Mouse (Mus musculus): ENCODE measurements around the gene Susd6. TPM values are rescaled to one million over a fixed set of nuclear protein-coding genes. Genes with fewer than 3 reads are reported as not detected.
A peak's percentile ranks its signal among the peaks of the same experiment; 100 is the strongest.

The Susd6 gene
- polyA plus RNA-seq, 1 experiment, result 57.0 TPM

GRCm38 (mm10) chr12:80834901-80835570 is 44.7 kb downstream of the Susd6 start:
- TF ChIP-seq EP300 (IDR thresholded peaks at IDR 0.05; ENCODE audit: insufficient read depth, low read depth, low read length) (no peak), POLR2A (IDR thresholded peaks at IDR 0.05; ENCODE audit: insufficient read depth, low read length) (no peak), CTCF (IDR thresholded peaks at IDR 0.05; ENCODE audit: low read depth, low read length) (no peak)
- Histone ChIP-seq H3K9ac (ENCODE audit: low read depth, poor library complexity, severe bottlenecking) (no peak overlapping the region), H3K9me3 (replicated peaks; ENCODE audit: control insufficient read depth, insufficient read depth, low read length, poor library complexity, severe bottlenecking) (no peaks in the 10 kb centered on the region), H3K27ac (ENCODE audit: insufficient read depth, low read length) (no peak overlapping the region), H3K4me1 (ENCODE audit: control insufficient read depth, insufficient read depth, low read length) (peaks cover 4% of the 10 kb centered on the region), H3K36me3 (ENCODE audit: control insufficient read depth, insufficient read depth, low read length, poor library complexity, severe bottlenecking) (peaks cover 24% of the 10 kb centered on the region), H3K4me3 (ENCODE audit: low read depth, low read length) (no peak overlapping the region), H3K27me3 (ENCODE audit: control insufficient read depth, insufficient read depth, low read length, poor library complexity, severe bottlenecking) (no peaks in the 10 kb centered on the region)

- H3K27me3 ChIP-seq (ENCODE audit: control insufficient read depth, insufficient read depth, low read length, poor library complexity, severe bottlenecking), result no peaks in the 10 kb centered on the region
- peaks cover 3% of the 10 kb centered on the region; the same call in 1 of the 2 replicates for H3K36me3 ChIP-seq (ENCODE audit: control insufficient read depth, insufficient read depth, low read length, poor library complexity, severe bottlenecking)
- H3K4me3 ChIP-seq (ENCODE audit: low read depth, low read length), result no peak overlapping the region
- no peak for TF ChIP-seq POLR2A (IDR thresholded peaks at IDR 0.05; ENCODE audit: insufficient read depth, low read length)
- no peak for TF ChIP-seq CTCF (IDR thresholded peaks at IDR 0.05; ENCODE audit: low read depth, low read length)
- no peak for TF ChIP-seq EP300 (IDR thresholded peaks at IDR 0.05; ENCODE audit: insufficient read depth, low read depth, low read length)
- H3K9ac ChIP-seq (ENCODE audit: low read depth, poor library complexity, severe bottlenecking), result no peak overlapping the region
- H3K4me1 ChIP-seq (ENCODE audit: control insufficient read depth, insufficient read depth, low read length), result peaks cover 4% of the 10 kb centered on the region
- H3K27ac ChIP-seq (ENCODE audit: insufficient read depth, low read length), result no peak overlapping the region
- H3K9me3 ChIP-seq (replicated peaks; ENCODE audit: control insufficient read depth, insufficient read depth, low read length, poor library complexity, severe bottlenecking), result no peaks in the 10 kb centered on the region
Measured at GRCm38 (mm10) chr12:80837614-80838013, 47.3 kb downstream of the Susd6 start.

GRCm38 (mm10) chr12:80838271-80838670 is 48.0 kb downstream of the Susd6 start:
- TF ChIP-seq EP300 (IDR thresholded peaks at IDR 0.05; ENCODE audit: insufficient read depth, low read depth, low read length) (no peak), CTCF (IDR thresholded peaks at IDR 0.05; ENCODE audit: low read depth, low read length) (no peak)
- Histone ChIP-seq H3K36me3 (ENCODE audit: control insufficient read depth, insufficient read depth, low read length, poor library complexity, severe bottlenecking) (peaks cover 2% of the 10 kb centered on the region; the same call in 1 of the 2 replicates), H3K9ac (ENCODE audit: low read depth, poor library complexity, severe bottlenecking) (no peak overlapping the region), H3K4me1 (ENCODE audit: control insufficient read depth, insufficient read depth, low read length) (peaks cover 4% of the 10 kb centered on the region), H3K4me3 (ENCODE audit: low read depth, low read length) (no peak overlapping the region), H3K27ac (ENCODE audit: insufficient read depth, low read length) (peak overlapping the region; percentile 19; the same call in 1 of the 2 replicates), H3K9me3 (replicated peaks; ENCODE audit: control insufficient read depth, insufficient read depth, low read length, poor library complexity, severe bottlenecking) (no peaks in the 10 kb centered on the region), H3K27me3 (ENCODE audit: control insufficient read depth, insufficient read depth, low read length, poor library complexity, severe bottlenecking) (no peaks in the 10 kb centered on the region)

- no peak for TF ChIP-seq EP300 (IDR thresholded peaks at IDR 0.05; ENCODE audit: insufficient read depth, low read depth, low read length)
- no peak for TF ChIP-seq CTCF (IDR thresholded peaks at IDR 0.05; ENCODE audit: low read depth, low read length)
- no peaks in the 10 kb centered on the region for H3K27me3 ChIP-seq (ENCODE audit: control insufficient read depth, insufficient read depth, low read length, poor library complexity, severe bottlenecking)
Measured at GRCm38 (mm10) chr12:80838787-80839186, 48.5 kb downstream of the Susd6 start.

GRCm38 (mm10) chr12:80839631-80840030 is 49.3 kb downstream of the Susd6 start:
- Histone ChIP-seq H3K9me3 (replicated peaks; ENCODE audit: control insufficient read depth, insufficient read depth, low read length, poor library complexity, severe bottlenecking) (no peaks in the 10 kb centered on the region), H3K9ac (ENCODE audit: low read depth, poor library complexity, severe bottlenecking) (no peak overlapping the region), H3K27ac (ENCODE audit: insufficient read depth, low read length) (no peak overlapping the region), H3K4me3 (ENCODE audit: low read depth, low read length) (no peak overlapping the region), H3K27me3 (ENCODE audit: control insufficient read depth, insufficient read depth, low read length, poor library complexity, severe bottlenecking) (no peaks in the 10 kb centered on the region), H3K4me1 (ENCODE audit: control insufficient read depth, insufficient read depth, low read length) (peaks cover 6% of the 10 kb centered on the region), H3K36me3 (ENCODE audit: control insufficient read depth, insufficient read depth, low read length, poor library complexity, severe bottlenecking) (peaks cover 2% of the 10 kb centered on the region; the same call in 1 of the 2 replicates)
- TF ChIP-seq CTCF (IDR thresholded peaks at IDR 0.05; ENCODE audit: low read depth, low read length), result no peak
- TF ChIP-seq POLR2A (IDR thresholded peaks at IDR 0.05; ENCODE audit: insufficient read depth, low read length), result no peak
- TF ChIP-seq EP300 (IDR thresholded peaks at IDR 0.05; ENCODE audit: insufficient read depth, low read depth, low read length), result no peak

More at GRCm38 (mm10) chr12:80838787-80839186, 48.5 kb downstream of the Susd6 start:
- Histone ChIP-seq H3K4me3 (ENCODE audit: low read depth, low read length) (no peak overlapping the region), H3K9me3 (replicated peaks; ENCODE audit: control insufficient read depth, insufficient read depth, low read length, poor library complexity, severe bottlenecking) (no peaks in the 10 kb centered on the region), H3K27ac (ENCODE audit: insufficient read depth, low read length) (no peak overlapping the region; the same call in 1 of the 2 replicates), H3K4me1 (ENCODE audit: control insufficient read depth, insufficient read depth, low read length) (peaks cover 7% of the 10 kb centered on the region), H3K9ac (ENCODE audit: low read depth, poor library complexity, severe bottlenecking) (no peak overlapping the region), H3K36me3 (ENCODE audit: control insufficient read depth, insufficient read depth, low read length, poor library complexity, severe bottlenecking) (no peaks in the 10 kb centered on the region)

- Histone ChIP-seq H3K27ac (ENCODE audit: insufficient read depth, low read length) (no peak overlapping the region), H3K4me1 (ENCODE audit: control insufficient read depth, insufficient read depth, low read length) (peaks cover 7% of the 10 kb centered on the region), H3K27me3 (ENCODE audit: control insufficient read depth, insufficient read depth, low read length, poor library complexity, severe bottlenecking) (no peaks in the 10 kb centered on the region), H3K9ac (ENCODE audit: low read depth, poor library complexity, severe bottlenecking) (no peak overlapping the region), H3K36me3 (ENCODE audit: control insufficient read depth, insufficient read depth, low read length, poor library complexity, severe bottlenecking) (peaks cover 3% of the 10 kb centered on the region; the same call in 1 of the 2 replicates), H3K9me3 (replicated peaks; ENCODE audit: control insufficient read depth, insufficient read depth, low read length, poor library complexity, severe bottlenecking) (no peaks in the 10 kb centered on the region), H3K4me3 (ENCODE audit: low read depth, low read length) (no peak overlapping the region)
- TF ChIP-seq EP300 (IDR thresholded peaks at IDR 0.05; ENCODE audit: insufficient read depth, low read depth, low read length) (no peak), POLR2A (IDR thresholded peaks at IDR 0.05; ENCODE audit: insufficient read depth, low read length) (no peak), CTCF (IDR thresholded peaks at IDR 0.05; ENCODE audit: low read depth, low read length) (no peak)
Measured at GRCm38 (mm10) chr12:80841618-80842017, 51.3 kb downstream of the Susd6 start.

Measured in ES-Bruce4 (cell line).